Mouse (Mus musculus) heart, adult 2 months (tissue): ENCODE results near the gene Mien1.

Experiments
- CTCF ChIP-seq: fragments of 200-600 bp; IDR thresholded peaks from 2 replicates; pipeline ENCODE4 v1.8.1; 2022; ENCODE audit warnings: antibody characterized with exemption, mild to moderate bottlenecking, moderate library complexity
- EP300 ChIP-seq: fragments of 200-500 bp; IDR thresholded peaks from 2 replicates; pipeline ENCODE4 v1.6.1; 2011; ENCODE audit warnings: low read depth, low read length, control low read depth; ENCODE audit not compliant: insufficient read depth
- POLR2A ChIP-seq: fragments of 200-500 bp; IDR thresholded peaks from 2 replicates; pipeline ENCODE4 v1.6.1; 2011; ENCODE audit warnings: mild to moderate bottlenecking, low read depth, low read length, control low read depth; ENCODE audit not compliant: insufficient read depth

DNA sequence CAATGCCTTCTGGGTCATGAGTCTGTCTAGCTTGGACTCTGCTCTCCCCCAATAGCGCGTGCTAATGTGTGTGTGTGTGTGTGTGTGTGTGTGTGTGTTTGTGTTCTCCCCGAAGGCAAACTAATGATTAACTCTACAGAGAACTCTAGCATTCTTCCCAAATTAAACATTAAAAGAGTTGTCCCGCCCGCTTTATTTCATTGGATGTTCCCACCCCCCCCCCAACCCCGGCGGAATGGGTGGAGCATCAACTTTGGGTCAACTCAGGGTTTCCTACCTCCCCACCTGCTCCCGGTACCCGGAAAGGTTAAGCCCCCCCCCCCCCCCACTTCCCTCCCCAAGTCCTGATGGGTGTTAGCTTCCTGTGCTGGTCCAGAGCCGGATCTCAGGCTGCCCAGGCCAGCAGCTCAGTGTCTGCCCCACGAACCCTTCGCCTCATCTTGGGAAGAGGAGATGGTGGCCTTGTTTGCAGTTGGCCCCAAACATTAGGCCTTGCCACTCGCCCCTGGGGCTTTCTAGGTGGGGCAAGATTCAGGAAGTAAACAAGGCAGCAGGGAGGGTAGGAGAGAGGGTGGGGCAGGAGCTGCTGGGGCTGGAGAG lies 9.5 kb upstream of the Mien1 start:
- TF ChIP-seq CTCF (no peak), POLR2A (no peak), EP300 (no peak)
